Mouse (Mus musculus) left cerebral cortex, postnatal 4 days (tissue): ENCODE measurements around the gene Smok2b. TPM values are rescaled to one million over a fixed set of nuclear protein-coding genes. Genes with fewer than 3 reads are reported as not detected.
"Not testable (repeated sequence)": the region's sequence is repeated elsewhere in the genome, so short reads cannot be mapped to it uniquely, and the experiment has no call there.

ENCODE experiments used
- DNase-seq: peaks from one replicate; pipeline ENCODE4 v3.0.0-alpha.2; 2022
- intact Hi-C: fragments of 180-260 bp; cut with DNase I; formaldehyde crosslinking; loops from one replicate; pipeline ENCODE4 v1.15.1; 2025
- total RNA-seq, 2 experiments: library from RNA; stranded (reverse); gene quantifications; 2 replicates each; pipeline ENCODE4 v1.2.3; 2021

Smok2b gene
- total RNA-seq, 2 experiments from 2014 or later, result not detected

DNA sequence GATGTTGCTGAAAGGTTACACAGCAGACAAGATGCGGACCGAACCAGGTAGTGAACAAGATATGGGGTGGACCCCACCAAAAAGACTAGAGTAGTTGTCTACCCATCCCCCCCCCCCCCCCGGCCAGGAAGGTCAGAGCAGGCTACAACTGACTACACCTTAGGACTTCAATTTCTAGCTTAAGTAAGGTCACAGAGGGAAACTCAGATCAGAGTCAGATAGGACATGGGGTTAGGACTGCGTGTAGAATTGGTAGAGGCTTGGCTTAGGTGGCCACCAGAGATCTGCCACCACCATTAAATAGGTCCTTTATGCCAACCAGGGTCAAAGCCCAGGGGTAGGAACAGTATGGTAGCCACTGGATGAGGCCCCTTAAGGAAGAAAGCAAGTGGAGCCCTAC lies 9.4 kb downstream of the Smok2b start:
- DNase-seq, intact Hi-C loops: not testable (repeated sequence)

DNA sequence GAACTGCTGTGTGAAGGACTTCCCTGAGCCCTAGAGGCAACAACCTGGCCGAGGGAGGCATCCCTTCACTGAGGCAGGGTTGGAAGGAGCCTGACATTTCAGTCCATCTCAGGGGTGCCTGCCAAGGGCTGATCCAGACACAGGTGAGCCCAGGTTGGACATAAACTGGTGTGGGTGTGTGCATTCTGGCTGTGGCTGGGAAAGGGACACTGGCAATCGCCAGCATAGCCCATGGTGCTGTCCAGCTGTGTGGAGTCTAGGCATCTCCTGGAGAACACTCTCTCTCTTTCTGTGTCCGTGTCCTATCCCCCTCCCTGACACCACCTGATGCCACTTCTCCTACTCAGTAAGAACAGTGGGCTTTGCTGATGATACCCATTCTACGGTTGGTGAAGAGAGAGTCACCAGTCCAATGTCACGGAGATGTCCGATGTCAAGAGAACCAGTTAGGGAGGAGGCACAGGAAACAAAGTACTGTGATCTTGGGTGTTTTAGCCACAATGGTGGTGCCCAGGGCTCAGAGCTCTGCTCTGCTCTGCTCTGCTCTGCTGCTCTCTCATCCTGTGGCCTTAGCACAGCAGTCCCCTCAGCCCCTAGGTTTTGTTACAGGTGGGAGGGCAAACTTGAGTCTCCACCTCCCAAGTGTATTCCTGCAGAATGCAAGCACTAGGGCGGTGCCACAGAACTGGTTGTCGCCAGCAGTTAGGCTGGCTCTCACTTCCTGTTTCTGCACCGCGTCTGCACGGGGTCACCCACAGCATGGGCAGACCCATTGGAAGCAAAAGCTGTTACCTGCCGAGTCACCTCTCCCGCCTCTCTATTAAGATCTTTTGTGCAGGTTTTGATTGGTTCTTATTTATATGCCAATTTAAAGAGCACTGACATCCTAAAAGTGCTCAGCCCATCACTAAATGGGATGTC lies 11.0 kb downstream of the Smok2b start:
- intact Hi-C loops, DNase-seq: not testable (repeated sequence)

DNA sequence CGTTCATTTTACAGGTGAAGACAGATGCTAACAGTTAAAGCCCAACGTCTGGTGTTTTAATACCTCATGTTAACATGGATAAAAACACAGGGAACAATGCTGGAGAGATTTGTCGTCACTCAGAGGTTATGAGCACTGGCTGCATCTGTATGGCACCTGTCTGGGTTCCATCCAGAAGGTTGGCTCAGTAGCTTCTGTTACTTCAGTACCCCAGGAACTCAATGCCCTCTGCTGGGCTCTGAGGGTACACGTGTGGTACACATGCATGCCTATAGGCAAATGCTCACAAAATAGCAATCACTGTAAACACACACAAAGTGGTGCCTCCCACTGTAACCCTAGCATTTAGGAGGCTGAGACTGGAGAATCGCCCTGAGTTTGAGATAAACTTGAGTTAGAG lies 24.7 kb downstream of the Smok2b start:
- intact Hi-C loops, DNase-seq: not testable (repeated sequence)

Other genes starting within 250 kb of the Smok2b start
- 100 to 1,000 TPM in 1 of 2 experiments, 10 to 100 TPM in 1; 95.1 to 103 TPM for gene Wtap, start 236.1 kb upstream of the Smok2b start, total RNA-seq
- gene Sod2, start 223.4 kb upstream of the Smok2b start, total RNA-seq, result 100 to 1,000 TPM; 158 TPM
- under 1 TPM; 0.34 to 0.64 TPM for gene Gpr31b, start 178.0 kb upstream of the Smok2b start, total RNA-seq
- gene Tcp10b, start 169.2 kb upstream of the Smok2b start, total RNA-seq, result under 1 TPM; 0.42 to 0.60 TPM
- under 1 TPM; 0.22 to 0.24 TPM for gene Unc93a, start 98.4 kb upstream of the Smok2b start, total RNA-seq
- gene Smok2a, start 9.1 kb upstream of the Smok2b start, total RNA-seq, result not detected
- not detected for gene Tcp10c, start 124.3 kb downstream of the Smok2b start, total RNA-seq